Mouse (Mus musculus): ENCODE data around the gene Pemt.
"Not testable (repeated sequence)": the region's sequence is repeated elsewhere in the genome, so short reads cannot be mapped to it uniquely, and the experiment has no call there.

Gene Pemt

DNA sequence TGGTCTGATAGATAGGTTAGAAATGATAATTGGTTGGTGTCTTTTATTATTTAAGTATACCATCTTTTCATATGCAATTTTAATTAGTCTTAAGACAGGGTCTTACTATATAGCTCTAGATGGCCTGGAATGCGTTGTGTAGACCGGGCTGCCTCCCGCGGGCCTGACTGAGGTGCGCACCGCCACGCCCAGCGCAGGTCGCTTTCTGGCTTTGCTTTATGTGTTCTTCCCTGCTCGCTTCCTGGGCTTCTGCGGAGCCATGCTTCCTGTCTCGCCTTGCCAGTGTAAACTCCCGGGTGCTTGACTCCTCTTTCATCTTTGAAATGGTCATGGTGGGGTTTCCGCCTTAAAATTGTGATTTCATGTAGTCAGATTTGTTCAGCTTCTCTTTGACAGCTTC, 93.4 kb downstream of the Pemt start:
- no peak for DNase-seq (ENCODE audit: low read depth, low spot score)

DNA sequence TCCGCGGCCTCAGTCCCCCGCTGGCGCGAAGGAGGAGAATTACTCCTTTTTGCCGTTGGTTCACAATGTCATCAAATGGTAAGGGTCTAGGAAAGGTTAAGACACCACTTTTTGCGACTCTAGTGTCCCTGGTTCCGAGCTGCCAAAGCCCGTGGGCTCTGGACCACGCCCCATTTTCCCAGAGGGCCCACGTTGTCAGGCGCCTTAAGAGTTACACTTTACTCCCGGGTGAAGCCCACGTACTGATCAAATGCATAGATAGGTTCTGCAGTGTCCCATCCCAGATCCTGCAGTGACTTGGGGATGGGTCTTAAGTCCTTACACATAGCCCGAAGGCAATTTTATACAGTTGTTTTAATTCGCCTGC, 97.9 kb downstream of the Pemt start:
- DNase-seq (ENCODE audit: low read depth, low spot score) = no peak

DNA sequence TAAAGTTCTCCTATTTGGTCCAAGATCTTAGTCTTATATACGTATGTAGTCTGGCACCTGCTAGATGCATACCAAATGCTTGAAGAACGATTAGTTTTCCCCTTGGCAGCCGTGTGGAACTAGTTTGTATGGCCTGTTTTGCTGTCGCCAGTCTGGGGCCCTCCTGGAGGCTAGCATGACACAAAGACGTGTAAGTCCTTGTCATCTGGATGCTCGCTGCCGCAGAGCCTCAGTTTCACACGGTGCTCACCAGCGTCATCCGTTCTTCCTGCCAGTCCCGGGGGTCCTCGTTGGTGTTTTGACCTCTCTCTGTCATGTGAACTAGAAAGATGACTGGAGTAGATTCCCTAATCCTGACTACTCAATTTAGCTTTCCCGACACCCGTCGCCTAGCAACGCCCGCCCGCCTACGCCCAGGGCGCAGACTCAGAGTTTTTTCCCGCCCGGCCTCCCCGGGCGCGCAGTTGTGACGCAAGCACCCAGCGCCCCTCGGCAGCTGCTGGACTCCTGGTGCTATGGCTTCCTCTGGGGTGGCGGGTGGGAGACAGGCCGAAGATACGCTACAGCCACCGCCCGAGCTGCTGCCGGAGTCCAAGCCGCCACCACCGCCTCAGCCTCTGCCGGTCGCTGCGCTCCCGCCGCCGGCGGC, 98.4 kb downstream of the Pemt start, which contains the start of gene Med9:
TSS of gene Med9 (plus strand) at position 455 of the 649 bp plus-strand sequence.
- peak; percentile 90 for DNase-seq (ENCODE audit: low read depth, low spot score)

DNA sequence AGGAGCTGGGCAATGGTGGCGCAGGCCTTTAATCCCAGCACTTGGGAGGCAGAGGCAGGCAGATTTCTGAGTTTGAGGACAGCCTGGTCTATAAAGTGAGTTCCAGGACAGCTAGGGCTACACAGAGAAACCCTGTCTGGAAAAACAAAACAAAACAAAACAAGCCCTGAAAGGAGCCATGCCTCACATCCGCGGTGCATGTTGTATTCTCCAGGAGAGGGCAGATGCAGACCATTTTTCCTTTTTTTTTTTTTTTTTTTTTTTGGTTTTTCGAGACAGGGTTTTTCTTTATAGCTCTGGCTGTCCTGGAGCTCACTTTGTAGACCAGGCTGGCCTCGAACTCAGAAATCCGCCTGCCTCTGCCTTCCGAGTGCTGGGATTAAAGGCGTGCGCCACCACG, 101.4 kb downstream of the Pemt start:
- DNase-seq (ENCODE audit: low read depth, low spot score) = not testable (repeated sequence)

DNA sequence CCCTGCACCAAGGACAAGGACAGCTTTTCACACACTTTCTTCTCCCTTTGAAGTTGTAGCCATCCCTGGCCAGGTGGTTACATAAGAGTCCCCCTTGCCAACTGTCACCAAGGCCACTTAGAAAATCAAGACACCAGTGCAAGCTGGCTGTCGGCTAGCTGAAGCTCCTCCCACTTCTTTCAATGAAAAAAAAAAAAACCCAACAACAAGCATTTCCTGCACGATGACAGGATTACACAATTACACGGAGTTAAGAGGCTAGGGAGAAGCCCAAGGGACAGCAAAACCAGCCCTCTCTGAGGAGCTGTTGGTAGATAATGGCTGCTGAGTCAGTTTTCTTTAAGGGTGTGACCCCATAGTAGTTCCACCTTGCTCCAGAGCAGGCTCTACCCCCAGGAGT, 104.9 kb downstream of the Pemt start:
- no peak for DNase-seq (ENCODE audit: low read depth, low spot score)

DNA sequence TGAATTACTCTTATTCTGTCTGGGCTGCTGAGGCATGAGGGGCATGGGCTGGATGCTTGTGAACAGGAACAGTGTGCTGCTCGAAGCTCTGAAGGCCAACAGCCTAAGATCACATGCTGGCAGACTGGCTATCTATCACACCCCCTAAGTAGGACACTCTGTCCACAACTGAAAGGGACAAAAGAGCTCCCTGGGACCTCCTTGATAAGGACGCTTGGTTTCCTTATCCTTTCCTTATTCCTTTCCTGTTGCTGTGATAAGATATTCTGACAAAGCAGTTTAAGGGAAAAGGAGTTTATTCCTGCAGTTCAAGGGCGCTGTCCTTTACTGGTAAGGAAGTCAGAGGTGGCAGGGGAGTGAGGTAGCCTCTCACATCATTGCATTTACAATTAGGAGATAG, 105.6 kb downstream of the Pemt start:
- no peak for DNase-seq (ENCODE audit: low read depth, low spot score)

DNA sequence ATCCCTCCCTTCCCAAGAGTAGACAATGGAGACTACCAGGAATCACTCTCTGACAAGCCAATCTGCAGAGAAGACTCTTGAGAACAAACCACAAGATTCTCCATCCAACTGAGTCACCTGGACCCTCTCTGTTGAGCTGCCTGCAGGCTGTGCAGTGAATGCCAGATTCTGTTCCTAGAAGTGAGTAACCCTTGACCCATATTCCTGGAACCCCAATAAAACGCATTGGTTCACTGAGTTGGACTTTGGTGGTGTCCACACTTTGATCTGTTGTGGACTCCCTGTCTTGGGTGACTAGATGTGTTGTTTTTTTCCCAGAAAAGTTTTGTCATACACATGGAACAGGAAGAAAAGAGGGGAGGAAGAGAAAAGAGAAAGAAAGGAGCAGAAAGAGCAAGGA, 106.5 kb downstream of the Pemt start:
- no peak for DNase-seq (ENCODE audit: low read depth, low spot score)

DNA sequence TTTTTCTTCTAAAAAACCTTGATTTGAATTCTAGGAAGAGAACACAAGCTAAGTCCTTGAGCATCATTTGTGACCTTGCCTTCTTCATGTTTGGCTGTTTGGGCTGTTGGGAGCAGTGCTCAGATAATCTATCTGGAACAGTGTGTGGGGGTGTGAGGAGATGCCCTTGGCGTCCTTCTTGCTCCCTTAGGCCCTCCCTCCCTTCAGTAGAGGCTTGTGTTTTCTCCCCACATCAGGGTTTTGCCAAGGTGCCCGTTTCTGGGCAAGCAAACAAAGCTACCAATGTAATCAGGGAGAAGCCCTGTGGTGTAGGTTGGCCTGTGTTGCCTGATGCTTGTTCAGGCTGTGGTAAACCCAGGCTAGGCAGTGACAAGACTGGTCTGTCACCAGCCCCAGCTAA, 108.7 kb downstream of the Pemt start:
- DNase-seq (ENCODE audit: low read depth, low spot score) = no peak

DNA sequence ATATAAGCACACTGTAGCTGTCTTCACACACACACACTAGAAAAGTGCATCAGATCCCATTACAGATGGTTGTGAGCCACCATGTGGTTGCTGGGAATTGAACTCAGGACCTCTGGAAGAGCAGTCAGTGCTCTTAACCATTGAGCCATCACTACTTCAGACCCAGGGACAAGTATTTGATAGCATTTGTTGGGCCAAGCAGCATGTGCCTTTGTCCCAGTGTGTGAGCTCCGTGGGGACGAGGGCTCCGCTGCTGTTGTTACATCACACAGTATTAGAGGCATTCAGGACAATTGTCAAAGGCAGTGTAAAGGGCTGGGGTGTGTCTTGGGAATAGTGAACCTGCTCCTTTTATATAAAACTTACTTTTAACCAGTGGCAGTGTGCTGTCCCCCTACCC, 109.3 kb downstream of the Pemt start:
- DNase-seq (ENCODE audit: low read depth, low spot score) = no peak

DNA sequence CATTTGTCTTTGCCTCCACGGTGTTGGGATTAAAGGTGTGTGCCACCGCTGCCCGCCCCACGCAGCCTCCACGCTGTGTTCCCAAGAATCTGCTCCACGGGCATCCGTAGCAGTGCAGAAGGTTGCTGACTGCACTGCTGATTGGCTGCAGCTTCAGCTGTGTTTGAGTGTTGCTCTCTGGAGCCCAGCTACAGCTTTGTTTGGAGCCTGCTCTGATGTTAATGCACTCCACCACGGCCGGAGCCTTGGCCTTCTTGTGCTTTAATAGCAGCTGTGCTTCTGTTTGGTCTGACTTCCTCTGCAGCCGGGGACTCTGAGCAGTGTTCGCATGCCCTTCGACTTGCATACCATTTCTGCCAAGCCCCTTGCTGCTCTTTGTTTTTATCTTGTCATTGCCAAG, 112.3 kb downstream of the Pemt start:
- DNase-seq (ENCODE audit: low read depth, low spot score) = no peak

DNA sequence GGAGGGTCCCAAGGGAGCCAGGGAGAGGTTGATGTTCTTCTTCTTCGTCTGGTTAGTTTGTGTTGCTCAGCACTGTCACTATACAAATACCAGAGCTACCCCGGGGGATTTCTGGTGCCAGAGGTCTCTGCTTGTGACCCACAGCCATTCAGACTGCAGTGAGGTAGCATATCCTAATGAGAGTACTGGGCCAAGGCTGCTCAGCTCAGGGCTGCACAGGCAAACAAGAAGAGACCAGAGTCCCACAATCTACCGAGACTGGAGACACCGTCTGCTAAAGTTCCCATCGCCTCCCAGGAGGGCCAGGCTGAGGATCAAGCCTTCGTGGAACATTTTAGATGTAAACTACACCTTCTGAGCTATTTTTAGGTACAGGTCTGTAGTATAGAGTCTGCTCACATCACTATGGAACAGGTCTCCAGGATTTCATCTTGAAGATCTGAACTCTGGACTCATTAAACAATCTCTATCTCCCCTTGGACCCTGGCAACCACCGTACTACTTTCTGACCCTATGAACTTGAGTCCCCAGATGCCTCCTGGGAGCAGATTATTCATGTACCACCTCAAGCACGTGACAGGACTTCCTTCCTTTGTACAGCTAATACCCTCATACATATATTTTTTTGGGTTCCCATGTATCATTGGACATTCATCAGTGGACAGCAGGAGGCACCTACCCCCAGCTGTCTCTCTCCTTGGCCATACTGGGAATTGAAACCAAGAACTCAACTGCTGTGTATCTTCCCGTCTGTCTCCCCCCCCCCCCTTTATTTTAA, 113.5 kb downstream of the Pemt start:
- DNase-seq (ENCODE audit: low read depth, low spot score) = no peak

DNA sequence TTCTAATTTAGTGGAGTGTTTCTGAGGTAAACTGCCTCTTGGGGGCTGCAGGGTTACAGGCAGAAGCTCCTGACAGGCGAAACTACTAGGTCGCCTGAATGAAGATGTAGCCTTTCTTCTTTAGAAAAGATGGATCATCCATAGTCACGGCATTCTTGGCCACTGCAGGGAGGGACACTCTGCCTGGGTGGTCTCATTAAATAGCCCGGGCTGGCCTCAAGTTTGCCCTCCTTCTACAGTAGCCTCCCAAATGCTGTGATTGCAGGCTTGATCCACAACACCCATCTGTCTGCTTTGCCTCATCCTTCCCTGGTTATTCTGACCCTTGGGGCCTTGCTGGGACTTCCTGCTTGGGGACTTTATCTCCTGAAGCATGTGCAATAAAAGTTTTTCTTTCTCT, 116.3 kb downstream of the Pemt start:
- no peak for DNase-seq (ENCODE audit: low read depth, low spot score)

DNA sequence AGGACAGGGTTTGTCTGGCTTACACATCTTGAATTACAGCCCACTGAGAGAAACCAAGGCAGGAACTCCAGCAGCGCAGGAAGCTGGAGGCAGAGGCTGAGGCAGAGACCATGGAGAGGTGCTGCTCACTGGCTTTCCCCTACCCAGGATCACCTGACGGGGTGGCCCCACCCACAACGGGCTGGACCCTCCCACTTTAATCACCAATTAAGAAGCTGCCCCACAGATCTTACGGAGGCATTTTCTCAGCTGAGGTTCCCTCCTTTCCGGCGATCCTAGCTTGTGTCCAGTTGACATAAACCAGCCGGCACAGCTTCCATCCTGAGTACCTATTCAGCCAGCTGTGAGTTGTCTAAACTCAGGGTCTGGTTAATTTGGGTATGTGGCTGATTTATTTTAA, 125.0 kb downstream of the Pemt start:
- peak; percentile 17 for DNase-seq (ENCODE audit: low read depth, low spot score)
